Mouse (Mus musculus) gastrocnemius, adult 18-20 months (tissue): ENCODE data around the gene Ctsa. TPM values are rescaled to one million over a fixed set of nuclear protein-coding genes. Genes with fewer than 3 reads are reported as not detected.
"Not testable (repeated sequence)": the region's sequence is repeated elsewhere in the genome, so short reads cannot be mapped to it uniquely, and the experiment has no call there.

Experiments used
- DNase-seq: peaks from one replicate; pipeline ENCODE4 v3.0.0; 2021; ENCODE audit warnings: low spot score
- long read RNA-seq, 2 experiments: library from polyadenylated mRNA; stranded (forward); transcript quantifications; one replicate each; pipeline ENCODE4 v2.0.0; 2021
- total RNA-seq, 2 experiments: library from RNA; stranded (reverse); gene quantifications; 2 replicates each; pipeline ENCODE4 v1.2.3; 2021

The Ctsa gene
- total RNA-seq: 10 to 100 TPM; 51.3 to 55.9 TPM
- long read RNA-seq, experiment 1, transcript Ctsa-202 (15 exons, 2,534 nt): major isoform, 26 of 101 reads
- long read RNA-seq, experiment 1, partial matches to known transcripts: 72 of 101 reads
- long read RNA-seq, experiment 1, other reads (novel, unspliced or antisense): 3 of 101 reads
- long read RNA-seq, experiment 2, transcript Ctsa-202 (15 exons, 2,534 nt): major isoform, 21 of 93 reads
- long read RNA-seq, experiment 2, partial matches to known transcripts: 71 of 93 reads
- long read RNA-seq, experiment 2, other reads (novel, unspliced or antisense): 1 of 93 reads

GRCm38 (mm10) chr2:164832748-164833301 lies at the start of gene Ctsa:
Ctsa (plus strand) TSS chr2:164832873.
- peak; percentile 83 for DNase-seq

- DNase-seq: no peak
Measured at GRCm38 (mm10) chr2:164783926-164784581, 48.6 kb upstream of the Ctsa start.

- DNase-seq: no peak
Measured at GRCm38 (mm10) chr2:164784869-164785420, 47.7 kb upstream of the Ctsa start.

GRCm38 (mm10) chr2:164785481-164786387 lies 46.9 kb upstream of the Ctsa start, which contains the start of gene Snx21:
Snx21 (plus strand) TSS chr2:164785823.
- peak; percentile 94 for DNase-seq

- DNase-seq: no peak
Measured at GRCm38 (mm10) chr2:164786388-164786885, 46.2 kb upstream of the Ctsa start.

- DNase-seq: no peak
Measured at GRCm38 (mm10) chr2:164787032-164787431, 45.6 kb upstream of the Ctsa start.

GRCm38 (mm10) chr2:164787779-164788178 lies 44.9 kb upstream of the Ctsa start:
- no peak for DNase-seq

GRCm38 (mm10) chr2:164788411-164788810 lies 44.3 kb upstream of the Ctsa start:
- no peak for DNase-seq

- DNase-seq: no peak
Measured at GRCm38 (mm10) chr2:164790451-164790850, 42.2 kb upstream of the Ctsa start.

GRCm38 (mm10) chr2:164791841-164792261 lies 40.8 kb upstream of the Ctsa start:
- no peak for DNase-seq

- no peak for DNase-seq
Measured at GRCm38 (mm10) chr2:164792400-164793190, 40.1 kb upstream of the Ctsa start.

- DNase-seq: no peak
Measured at GRCm38 (mm10) chr2:164793236-164793635, 39.4 kb upstream of the Ctsa start.

- no peak for DNase-seq
Measured at GRCm38 (mm10) chr2:164793772-164794171, 38.9 kb upstream of the Ctsa start.

- peak; percentile 90 for DNase-seq
Measured at GRCm38 (mm10) chr2:164794293-164794692, 38.4 kb upstream of the Ctsa start.

- DNase-seq: no peak
Measured at GRCm38 (mm10) chr2:164795868-164796267, 36.8 kb upstream of the Ctsa start.

GRCm38 (mm10) chr2:164798554-164798953 lies 34.1 kb upstream of the Ctsa start:
- not testable (repeated sequence) for DNase-seq

- DNase-seq: no peak
Measured at GRCm38 (mm10) chr2:164800252-164801004, 32.2 kb upstream of the Ctsa start.

GRCm38 (mm10) chr2:164803201-164803920 lies 29.3 kb upstream of the Ctsa start:
- DNase-seq: no peak

GRCm38 (mm10) chr2:164803921-164804313 lies 28.8 kb upstream of the Ctsa start:
- DNase-seq: no peak
